Mouse (Mus musculus) heart, postnatal 0 days (tissue): ENCODE data around the gene Elp5.

Source experiments
- CTCF ChIP-seq: IDR thresholded peaks from 2 replicates; pipeline ENCODE4 v1.5.1; 2016; ENCODE audit warnings: antibody characterized with exemption, control low read depth, low read depth
- EP300 ChIP-seq: IDR thresholded peaks from 2 replicates; pipeline ENCODE4 v1.6.1; 2016; ENCODE audit warnings: antibody characterized with exemption, low read depth

DNA sequence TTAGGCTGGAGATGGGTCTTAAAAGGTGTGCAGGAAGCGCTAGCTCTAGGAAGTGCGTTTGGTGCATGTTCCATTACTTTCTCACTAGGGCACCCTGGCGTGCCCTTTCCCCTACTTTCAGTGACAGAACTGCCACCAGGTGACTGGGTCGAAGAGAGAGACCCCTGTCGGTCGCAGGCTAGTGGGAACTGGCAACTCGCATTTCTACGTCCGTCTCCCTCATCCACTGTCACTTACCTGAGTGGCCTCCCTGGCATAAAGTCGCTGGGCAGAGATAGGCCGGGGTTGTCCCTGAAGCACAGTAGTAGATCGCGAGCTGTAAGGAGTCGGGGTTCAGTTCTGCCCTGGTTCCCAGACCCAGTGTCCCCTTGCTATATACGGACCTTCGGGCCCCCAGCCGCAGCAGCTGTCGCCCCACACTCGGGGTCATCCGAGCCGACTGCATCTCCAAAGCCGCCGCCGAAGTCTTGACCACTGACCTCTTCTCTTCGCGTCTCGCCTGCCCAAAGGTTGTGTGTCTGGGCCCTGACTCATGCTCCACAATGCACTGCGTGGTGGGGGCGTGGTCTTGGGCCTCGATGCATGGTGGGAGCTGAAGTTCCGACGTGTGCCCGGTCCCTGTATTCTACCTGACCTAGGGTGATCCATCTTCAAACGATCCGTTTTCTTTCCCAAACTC lies 32.7 kb upstream of the Elp5 start, which contains the start of gene Acadvl:
- TF ChIP-seq CTCF (peak; percentile 55), EP300 (peak; percentile 63; the same call in 1 of the 2 replicates)
